Mouse (Mus musculus) myocyte (in vitro differentiated cells): Measurements from ENCODE around the gene Rtp3. TPM values are rescaled to one million over a fixed set of nuclear protein-coding genes. Genes with fewer than 3 reads are reported as not detected.

ENCODE experiments used
- H3K27me3 ChIP-seq: one replicate; pipeline ENCODE4 v1.6.1; 2011; ENCODE audit not compliant: control insufficient read depth, insufficient read depth, insufficient read length
- H3K36me3 ChIP-seq: one replicate; pipeline ENCODE4 v1.6.1; 2011; ENCODE audit not compliant: control insufficient read depth, insufficient read depth
- H3K4me2 ChIP-seq: one replicate; pipeline ENCODE4 v1.6.1; 2011; ENCODE audit warnings: low read depth, control low read depth
- H3K4me3 ChIP-seq: one replicate; pipeline ENCODE4 v1.5.1; 2011; ENCODE audit warnings: mild to moderate bottlenecking, control low read depth, moderate library complexity
- H3K79me2 ChIP-seq: one replicate; pipeline ENCODE4 v1.6.1; 2011; ENCODE audit not compliant: control insufficient read depth, insufficient read depth
- H3ac ChIP-seq: one replicate; pipeline ENCODE4 v1.6.1; 2011; ENCODE audit not compliant: control insufficient read depth, insufficient read length
- CEBPB ChIP-seq: IDR thresholded peaks from 2 replicates; pipeline ENCODE4 v1.6.1; 2011; ENCODE audit warnings: mild to moderate bottlenecking, moderate library complexity; ENCODE audit not compliant: poor library complexity, insufficient read depth, severe bottlenecking
- E2F4 ChIP-seq: IDR thresholded peaks from one replicate; pipeline ENCODE4 v1.6.1; 2011; ENCODE audit warnings: mild to moderate bottlenecking, control low read depth, moderate library complexity; ENCODE audit not compliant: insufficient read depth
- MAX ChIP-seq: IDR thresholded peaks from one replicate; pipeline ENCODE4 v1.6.1; 2011; ENCODE audit warnings: low read depth, mild to moderate bottlenecking, control low read depth
- MYOG ChIP-seq, 3 experiments: IDR thresholded peaks; one replicate each; pipeline ENCODE4 v1.6.1; 2011; ENCODE audit warnings: control low read depth in 2 of 3, low read depth in 2 of 3, mild to moderate bottlenecking in 2 of 3; ENCODE audit not compliant: insufficient read length in 2 of 3, control insufficient read depth in 1 of 3, insufficient read depth in 1 of 3
- POLR2AphosphoS2 ChIP-seq: IDR thresholded peaks from one replicate; pipeline ENCODE4 v1.6.1; 2011; ENCODE audit warnings: low read depth, control low read depth; ENCODE audit not compliant: insufficient read length
- REST ChIP-seq: IDR thresholded peaks from one replicate; pipeline ENCODE4 v1.6.1; 2011; ENCODE audit warnings: mild to moderate bottlenecking, control low read depth, moderate library complexity; ENCODE audit not compliant: insufficient read depth, insufficient read length
- SRF ChIP-seq: IDR thresholded peaks from one replicate; pipeline ENCODE4 v1.6.1; 2011; ENCODE audit warnings: low read depth; ENCODE audit not compliant: control insufficient read depth, insufficient read length
- TCF12 ChIP-seq: IDR thresholded peaks from one replicate; pipeline ENCODE4 v1.6.1; 2011; ENCODE audit warnings: mild to moderate bottlenecking, control low read depth; ENCODE audit not compliant: poor library complexity, insufficient read depth, severe bottlenecking
- TCF3 ChIP-seq: IDR thresholded peaks from one replicate; pipeline ENCODE4 v1.6.1; 2011; ENCODE audit warnings: low read depth, control low read depth; ENCODE audit not compliant: insufficient read length
- USF1 ChIP-seq: IDR thresholded peaks from one replicate; pipeline ENCODE4 v1.6.1; 2011; ENCODE audit warnings: low read depth, mild to moderate bottlenecking, control low read depth, moderate library complexity
- polyA plus RNA-seq: library from polyadenylated mRNA; unstranded; fragments of >200 nt; fragmentation: generic; extraction: Trizol; gene quantifications from one replicate; pipeline ENCODE4 v1.2.1, GENCODE M21; 2012; ENCODE audit warnings: missing spikeins

Gene Rtp3
- polyA plus RNA-seq, 1 experiment: not detected

DNA sequence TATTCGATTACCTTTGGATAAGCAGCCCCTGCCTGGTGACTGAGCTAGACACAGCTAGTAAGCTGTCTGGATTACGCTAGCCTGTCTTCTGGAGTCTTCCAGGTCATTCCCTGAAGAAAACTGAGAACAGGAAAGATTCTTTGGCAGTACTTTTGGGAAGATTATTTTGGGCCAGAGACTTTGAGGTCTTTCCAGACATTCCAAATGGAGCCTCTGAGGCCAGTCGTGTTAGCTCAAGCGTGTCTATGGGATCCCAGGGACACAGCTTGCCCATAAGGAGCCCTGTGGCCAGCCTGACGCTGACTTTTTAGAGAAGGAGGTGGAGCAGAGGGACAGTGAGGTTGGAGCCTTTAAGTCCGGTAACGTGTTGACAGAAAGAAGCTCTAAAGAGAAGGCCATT lies 54.4 kb downstream of the Rtp3 start:
- no peaks in the 10 kb centered on the region for H3K79me2 ChIP-seq
- no peak overlapping the region for H3K4me3 ChIP-seq
- peaks cover 14% of the 10 kb centered on the region for H3K27me3 ChIP-seq
- no peak overlapping the region for H3ac ChIP-seq
- no peak overlapping the region for H3K4me2 ChIP-seq
- H3K36me3 ChIP-seq: no peaks in the 10 kb centered on the region
- TF ChIP-seq POLR2AphosphoS2 (no peak), TCF3 (no peak), E2F4 (no peak), TCF12 (no peak), SRF (no peak), MYOG (IDR thresholded peaks at IDR 0.05; ENCODE audit: control insufficient read depth in 1 of 3, insufficient read depth in 1 of 3, insufficient read length in 2 of 3, low read depth in 2 of 3) (no peak), USF1 (no peak), MAX (no peak), CEBPB (no peak), REST (no peak)

Other genes starting within 250 kb of the Rtp3 start
- gene Myl3, start 248.7 kb downstream of the Rtp3 start, polyA plus RNA-seq: 0.22 TPM
- 0.20 TPM for gene Pth1r, start 243.4 kb downstream of the Rtp3 start, polyA plus RNA-seq
- not detected for gene Prss42, start 192.4 kb downstream of the Rtp3 start, polyA plus RNA-seq
- gene Prss44, start 176.6 kb downstream of the Rtp3 start, polyA plus RNA-seq: not detected
- gene Prss43, start 163.9 kb downstream of the Rtp3 start, polyA plus RNA-seq: not detected
- gene Prss45, start 156.0 kb downstream of the Rtp3 start, polyA plus RNA-seq: not detected
- 0.11 TPM for gene Prss46, start 146.1 kb downstream of the Rtp3 start, polyA plus RNA-seq
- gene Prss50, start 132.6 kb downstream of the Rtp3 start, polyA plus RNA-seq: 0.02 TPM
- 2.5 TPM for gene Als2cl, start 110.7 kb downstream of the Rtp3 start, polyA plus RNA-seq
- gene Tmie, start 110.5 kb downstream of the Rtp3 start, polyA plus RNA-seq: 0.02 TPM
- not detected for gene Fam240a, start 73.7 kb downstream of the Rtp3 start, polyA plus RNA-seq
- gene Tdgf1, start 44.4 kb downstream of the Rtp3 start, polyA plus RNA-seq: not detected
- gene Lrrc2, start 39.0 kb downstream of the Rtp3 start, polyA plus RNA-seq: 0.49 TPM
- not detected for gene Ltf, start 28.7 kb upstream of the Rtp3 start, polyA plus RNA-seq
- 0.12 TPM for gene Ccrl2, start 66.9 kb upstream of the Rtp3 start, polyA plus RNA-seq
- gene Lrrfip2, start 127.0 kb upstream of the Rtp3 start, polyA plus RNA-seq: 27.8 TPM